Mouse (Mus musculus): ENCODE measurements around the gene Cyb561d2.

DNA sequence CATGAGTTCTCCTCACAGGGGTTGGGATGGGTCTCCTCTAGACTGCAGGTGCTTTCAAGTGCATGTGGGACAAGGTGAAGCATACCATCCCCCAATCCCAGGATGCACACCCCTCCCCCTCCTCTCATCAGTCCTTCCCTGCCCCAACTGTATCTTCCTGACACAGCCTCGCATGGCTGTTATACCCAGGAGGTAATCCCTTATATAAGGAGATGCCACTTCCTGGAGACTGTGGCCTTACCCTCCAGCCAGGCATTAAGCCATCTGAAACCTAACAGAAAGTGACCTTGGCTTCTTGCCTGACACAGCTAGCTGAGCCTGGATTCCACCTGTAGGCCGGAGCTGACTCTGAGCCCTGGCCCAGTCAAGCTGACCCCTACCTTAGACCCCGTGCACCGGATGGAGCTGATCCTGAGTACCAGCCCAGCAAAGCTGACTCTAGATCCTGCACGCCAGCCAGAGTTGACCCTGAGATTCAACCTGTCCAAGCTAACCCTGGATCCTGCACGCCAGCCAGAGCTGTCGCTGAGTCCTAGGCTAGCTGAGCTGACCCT, 40.6 kb upstream of the Cyb561d2 start:
- TF ChIP-seq GATA1 (IDR thresholded peaks at IDR 0.05; ENCODE audit: borderline replicate concordance, low read length) = no peak
- no peak for TF ChIP-seq FLI1 (IDR thresholded peaks at IDR 0.05; ENCODE audit: low read length)

Measured in megakaryocyte, embryonic 14.5 days (primary cell).